Mouse (Mus musculus) heart, postnatal 0 days (tissue): ENCODE results near the gene Msln. TPM values are rescaled to one million over a fixed set of nuclear protein-coding genes. Genes with fewer than 3 reads are reported as not detected.

Experiments used
- ATAC-seq: fragments of 200-750 bp; cut with Nextera tagmentation; 2 replicates; pipeline ENCODE4 v1.8.0; 2017; ENCODE audit warnings: low read depth, moderate number of reproducible peaks, moderate library complexity; ENCODE audit not compliant: insufficient read depth
- DNase-seq: peaks from one replicate; pipeline ENCODE4 v3.0.0-alpha.2; 2016; ENCODE audit warnings: low spot score
- H3K27ac ChIP-seq: fragments of 300-500 bp; sonication (generic); 2 replicates; pipeline ENCODE4 v1.5.1; 2014; ENCODE audit warnings: low read depth, mild to moderate bottlenecking
- H3K27me3 ChIP-seq: fragments of 300-500 bp; sonication (generic); 2 replicates; pipeline ENCODE4 v1.6.1; 2014; ENCODE audit warnings: low read length, mixed read lengths; ENCODE audit not compliant: control insufficient read depth, insufficient read depth
- H3K36me3 ChIP-seq: fragments of 300-500 bp; sonication (generic); replicated peaks from 2 replicates; pipeline ENCODE4 v1.6.1; 2014; ENCODE audit warnings: low read length, mixed read lengths; ENCODE audit not compliant: control insufficient read depth, insufficient read depth
- H3K4me1 ChIP-seq: fragments of 300-500 bp; sonication (generic); 2 replicates; pipeline ENCODE4 v1.6.1; 2014; ENCODE audit warnings: antibody characterized with exemption; ENCODE audit not compliant: control insufficient read depth, insufficient read depth
- H3K4me2 ChIP-seq: fragments of 300-500 bp; sonication (generic); 2 replicates; pipeline ENCODE4 v1.6.1; 2014; ENCODE audit warnings: low read depth, mild to moderate bottlenecking, low read length, moderate library complexity
- H3K4me3 ChIP-seq: fragments of 300-500 bp; sonication (generic); 2 replicates; pipeline ENCODE4 v1.5.1; 2014; ENCODE audit warnings: low read depth, low read length
- H3K9ac ChIP-seq: fragments of 300-500 bp; sonication (generic); replicated peaks from 2 replicates; pipeline ENCODE4 v1.6.1; 2014; ENCODE audit warnings: low read depth, low read length, mixed read lengths
- H3K9me3 ChIP-seq: fragments of 300-500 bp; sonication (generic); replicated peaks from 2 replicates; pipeline ENCODE4 v1.6.1; 2016; ENCODE audit warnings: low read length; ENCODE audit not compliant: control insufficient read depth
- CTCF ChIP-seq: IDR thresholded peaks from 2 replicates; pipeline ENCODE4 v1.5.1; 2016; ENCODE audit warnings: antibody characterized with exemption, control low read depth, low read depth
- EP300 ChIP-seq: IDR thresholded peaks from 2 replicates; pipeline ENCODE4 v1.6.1; 2016; ENCODE audit warnings: antibody characterized with exemption, low read depth
- WGBS: fragments of 180-500 bp; shearing (Covaris S2); extraction: QIAGEN DNeasy Blood & Tissue Kit; methylation state at CpG from one replicate; pipeline ENCODE4 v1.1.7; 2014; 5-methylcytosine and 5-hydroxymethylcytosine counted together
- polyA plus RNA-seq: library from polyadenylated mRNA; unstranded; fragments of >200 nt; fragmentation: Nextera tagmentation; extraction: Ambion mirVana; gene quantifications from 2 replicates; pipeline ENCODE4 v1.2.1, GENCODE M21; 2015
- total RNA-seq: library from RNA; depleted of rRNA; stranded (reverse); fragments of >200 nt; gene quantifications from 2 replicates; pipeline ENCODE4 v1.2.3, GENCODE M21; 2014; ENCODE audit warnings: low replicate concordance

Msln gene
- total and polyA plus RNA-seq, 2 experiments from 2014 or later = 60.3 to 83.3 TPM

DNA sequence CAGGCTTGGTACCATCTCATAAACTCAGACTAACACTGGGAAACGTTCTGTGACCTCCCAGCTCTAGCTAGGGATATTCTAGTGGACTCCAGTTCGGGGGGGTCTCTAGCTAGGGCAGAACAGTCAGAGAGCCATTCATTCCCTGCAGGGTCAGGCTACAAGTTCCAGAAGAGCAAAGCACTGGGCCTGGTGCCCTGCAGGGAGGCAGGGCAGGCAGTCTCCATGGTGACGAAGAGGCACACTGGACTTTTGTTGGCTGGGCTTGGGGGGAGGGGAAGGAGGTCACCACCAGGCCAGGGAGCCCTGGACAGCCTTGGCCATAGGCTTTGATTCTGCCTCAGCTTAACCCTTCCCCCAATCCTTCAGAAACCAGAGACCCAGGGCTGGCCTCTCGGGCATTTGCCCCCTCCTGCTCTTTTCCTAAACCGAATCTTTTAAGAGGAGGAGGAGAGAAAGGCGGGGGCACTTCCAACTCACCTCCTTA lies 41.5 kb upstream of the Msln start, which contains the start of gene AC134908.4:
AC134908.4 (minus strand) TSS at position 51 of the 484 bp plus-strand sequence.
- Histone ChIP-seq H3K4me1 (peaks cover 22% of the 10 kb centered on the region; the same call in 1 of the 2 replicates), H3K4me2 (peak within 1 kb of the TSS; percentile 91), H3K4me3 (peak within 1 kb of the TSS; percentile 94), H3K9ac (peak within 1 kb of the TSS; percentile 61), H3K27me3 (no peaks in the 10 kb centered on the region), H3K36me3 (no peaks in the 10 kb centered on the region), H3K27ac (no peak within 1 kb of the TSS), H3K9me3 (no peaks in the 10 kb centered on the region)
- ATAC-seq (no peak), DNase-seq (no peak)
- TF ChIP-seq EP300 (no peak), CTCF (no peak)
- 44% methylated on average over 6 of the region's 6 CpGs for WGBS

- 91% methylated on average over 17 of the region's 17 CpGs for WGBS
- Histone ChIP-seq H3K4me3 (no peak overlapping the region), H3K9ac (no peak overlapping the region), H3K4me1 (peaks cover 22% of the 10 kb centered on the region; the same call in 1 of the 2 replicates), H3K4me2 (no peak overlapping the region), H3K36me3 (0 out of 2 replicates have a peak, but pooled peaks cover 2% of the 10 kb centered on the region), H3K27me3 (no peaks in the 10 kb centered on the region), H3K27ac (no peak overlapping the region), H3K9me3 (no peaks in the 10 kb centered on the region)
- DNase-seq (no peak), ATAC-seq (no peak)
- no peak for TF ChIP-seq EP300
- no peak for TF ChIP-seq CTCF
These were observed 40.8 kb upstream of the Msln start for GRCm38 (mm10) chr17:25794998-25795397.

DNA sequence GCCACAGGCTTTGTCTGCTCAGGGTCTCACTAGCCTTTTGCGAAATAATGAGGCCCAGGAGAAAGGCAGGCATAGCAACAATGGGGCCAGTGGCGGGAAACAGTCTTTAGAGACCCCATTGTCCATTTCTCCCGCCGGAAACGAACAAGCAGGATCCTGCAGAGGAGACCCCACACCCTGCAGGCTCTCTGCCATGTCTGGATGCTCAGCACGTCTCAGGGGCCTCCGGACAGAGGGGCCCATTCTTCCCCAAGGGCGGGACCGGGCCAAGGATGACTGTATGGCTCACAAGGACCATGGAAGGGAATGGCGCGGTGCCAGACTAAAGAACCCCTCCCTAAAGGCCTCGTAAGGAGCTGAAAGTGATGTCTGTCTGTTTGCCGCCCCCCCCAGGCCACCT lies 40.0 kb upstream of the Msln start:
- no peaks in the 10 kb centered on the region for H3K9me3 ChIP-seq
- WGBS = 74% methylated on average over 13 of the region's 13 CpGs
- no peak overlapping the region for H3K4me3 ChIP-seq
- peaks cover 22% of the 10 kb centered on the region; the same call in 1 of the 2 replicates for H3K4me1 ChIP-seq
- no peak for TF ChIP-seq EP300
- no peak for TF ChIP-seq CTCF
- no peak for DNase-seq
- H3K27me3 ChIP-seq = no peaks in the 10 kb centered on the region
- H3K36me3 ChIP-seq = peaks cover 9% of the 10 kb centered on the region; the same call in 1 of the 2 replicates
- H3K27ac ChIP-seq = no peak overlapping the region
- no peak for ATAC-seq
- H3K4me2 ChIP-seq = no peak overlapping the region
- no peak overlapping the region for H3K9ac ChIP-seq

- WGBS = under 1% methylated on average over 14 of the region's 14 CpGs
- Histone ChIP-seq H3K27me3 (no peaks in the 10 kb centered on the region), H3K9ac (peak within 1 kb of the TSS; percentile 81), H3K4me1 (peaks cover 22% of the 10 kb centered on the region; the same call in 1 of the 2 replicates), H3K27ac (peak within 1 kb of the TSS; percentile 92), H3K4me3 (peak within 1 kb of the TSS; percentile 83), H3K9me3 (no peaks in the 10 kb centered on the region), H3K4me2 (peak within 1 kb of the TSS; percentile 91), H3K36me3 (peaks cover 14% of the 10 kb centered on the region; the same call in 1 of the 2 replicates)
- ATAC-seq (peak; percentile 74), DNase-seq (peak; percentile 78)
- TF ChIP-seq EP300 = no peak
- no peak for TF ChIP-seq CTCF
These were observed 38.4 kb upstream of the Msln start, which contains the start of gene Fam173a for GRCm38 (mm10) chr17:25792615-25793014. Gene Fam173a, minus strand, starts transcription at chr17:25792901.

GRCm38 (mm10) chr17:25791843-25792527 lies 37.8 kb upstream of the Msln start:
- ATAC-seq = peak; percentile 74
- TF ChIP-seq EP300 (no peak), CTCF (no peak)
- DNase-seq = peak; percentile 66
- H3K36me3 ChIP-seq = peaks cover 18% of the 10 kb centered on the region; the same call in 1 of the 2 replicates
- no peaks in the 10 kb centered on the region for H3K27me3 ChIP-seq
- H3K4me3 ChIP-seq = peak overlapping the region; percentile 83
- H3K4me1 ChIP-seq = peaks cover 19% of the 10 kb centered on the region; the same call in 1 of the 2 replicates
- H3K27ac ChIP-seq = peak overlapping the region; percentile 92
- no peaks in the 10 kb centered on the region for H3K9me3 ChIP-seq
- WGBS = under 1% methylated on average over 45 of the region's 45 CpGs
- H3K9ac ChIP-seq = peak overlapping the region; percentile 81
- peak overlapping the region; percentile 91 for H3K4me2 ChIP-seq
